Mouse (Mus musculus): Measurements from ENCODE around the gene Tmem89.

Gene Tmem89

DNA sequence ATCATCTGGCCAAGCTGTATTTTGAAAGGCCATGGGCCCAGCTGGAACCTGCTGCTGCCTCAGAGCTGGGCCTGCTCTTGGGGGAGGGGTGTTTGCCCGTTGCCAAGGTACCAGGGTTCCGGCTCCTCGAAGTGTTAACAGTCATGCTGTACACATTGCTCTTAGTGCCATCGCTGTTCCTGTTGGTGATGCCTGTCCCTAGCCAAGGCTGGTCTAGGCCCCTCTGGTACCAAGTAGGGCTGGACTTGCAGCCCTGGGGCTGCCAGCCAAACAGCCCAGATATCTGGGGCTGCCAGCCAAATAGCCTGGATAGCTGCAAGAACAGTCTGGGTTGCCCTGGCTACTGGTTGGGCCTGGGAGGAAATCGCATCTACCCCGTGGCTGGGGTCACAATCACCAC lies at the start of gene Tmem89:
TSS of gene Tmem89 (plus strand) at position 129 of the 400 bp plus-strand sequence.
- DNase-seq (ENCODE audit: low spot score in 2 of 2), result peak; percentile 68 to 69

GRCm38 (mm10) chr9:108912308-108912707 lies 2.1 kb upstream of the Tmem89 start:
- no peak for DNase-seq (ENCODE audit: low spot score in 2 of 2)

DNA sequence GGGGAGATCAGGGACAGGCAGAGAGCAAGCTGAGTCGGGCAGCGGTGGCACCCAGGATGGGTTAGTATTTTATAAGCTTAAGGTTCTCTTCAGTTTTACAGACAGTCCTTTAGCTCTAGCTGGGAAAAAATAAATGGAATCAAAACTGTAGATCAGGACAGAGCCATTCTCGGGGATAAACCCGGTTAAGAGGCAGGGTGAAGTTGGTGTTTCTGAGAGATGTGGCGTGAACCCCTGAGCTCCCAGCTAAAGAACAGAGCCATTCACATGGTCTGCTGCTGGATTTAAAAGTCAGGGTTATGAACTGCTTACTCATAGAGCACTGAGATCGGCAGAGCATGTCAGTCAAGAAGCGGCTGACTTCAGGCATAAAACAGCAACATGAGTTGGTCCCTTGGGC lies 1.3 kb upstream of the Tmem89 start:
- DNase-seq (ENCODE audit: low spot score in 2 of 2), result no peak

- peak; percentile 15 to 19 for DNase-seq (ENCODE audit: low spot score in 2 of 2)
Observed at GRCm38 (mm10) chr9:108913621-108914020, 798 bp upstream of the Tmem89 start.

DNA sequence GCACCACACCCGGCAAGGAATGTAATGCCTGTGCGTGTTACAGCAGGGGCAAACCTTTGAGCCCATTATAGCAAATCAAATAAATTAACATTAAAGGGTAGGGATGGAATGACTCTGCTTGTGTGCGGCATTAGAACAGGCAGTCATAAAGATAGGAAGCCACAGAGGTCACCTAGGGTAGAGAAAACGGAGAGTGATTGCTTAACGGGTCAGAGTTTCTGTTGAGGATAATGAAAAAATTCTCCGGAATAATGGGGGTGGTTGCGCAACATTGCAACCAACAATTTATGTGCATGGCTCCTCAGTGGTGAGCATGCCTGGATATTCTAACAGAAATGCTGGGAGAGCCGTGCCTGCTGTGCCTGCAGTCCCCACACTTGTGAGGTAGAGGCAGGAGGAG lies 11.5 kb downstream of the Tmem89 start:
- DNase-seq (ENCODE audit: low spot score in 2 of 2), result no peak

DNA sequence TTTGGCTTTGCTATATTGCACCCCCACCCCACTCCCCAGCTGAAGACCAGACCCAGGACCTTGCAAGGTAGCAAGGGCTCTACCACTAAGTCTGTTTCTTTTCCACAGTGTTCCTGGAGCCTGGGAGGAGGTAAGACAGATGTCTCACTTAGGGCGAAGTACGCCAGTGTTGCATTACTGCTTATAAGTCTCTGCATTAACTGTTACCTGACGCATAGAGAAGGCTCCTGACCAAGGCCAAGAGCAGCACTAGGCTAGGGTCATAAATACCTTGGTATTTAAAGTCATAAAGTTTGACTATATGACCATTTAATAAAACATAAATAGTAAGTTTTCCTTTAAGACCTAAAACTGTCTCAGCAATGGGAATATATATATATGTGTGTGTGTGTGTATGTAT lies 14.0 kb downstream of the Tmem89 start:
- no peak for DNase-seq (ENCODE audit: low spot score in 2 of 2)

- DNase-seq (ENCODE audit: low spot score in 2 of 2), result no peak
Observed at GRCm38 (mm10) chr9:108935991-108936390, 21.6 kb downstream of the Tmem89 start.

GRCm38 (mm10) chr9:108936418-108937364 lies 22.3 kb downstream of the Tmem89 start, which contains the start of gene Uqcrc1:
Gene Uqcrc1, plus strand, starts transcription at chr9:108936633.
- DNase-seq (ENCODE audit: low spot score in 2 of 2), result peak; percentile 88 to 93

DNA sequence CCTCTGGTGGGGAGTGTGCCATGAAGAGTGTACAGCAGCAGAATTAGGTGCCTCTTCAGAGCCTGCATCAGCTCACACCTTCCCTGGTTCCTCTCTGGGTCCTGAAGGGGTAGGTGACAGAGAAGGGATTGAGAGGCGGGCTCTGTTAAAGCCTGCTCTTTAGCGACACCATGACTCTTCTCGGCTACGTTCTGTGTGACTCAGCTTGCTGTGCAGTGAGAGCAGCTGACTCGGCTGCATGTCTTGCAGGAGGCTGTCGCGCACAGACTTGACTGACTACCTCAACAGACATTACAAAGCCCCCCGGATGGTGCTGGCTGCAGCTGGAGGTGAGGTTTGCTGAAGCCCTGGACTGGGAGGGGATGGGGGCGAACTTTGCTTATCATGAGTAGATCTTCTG lies 30.7 kb downstream of the Tmem89 start:
- DNase-seq (ENCODE audit: low spot score in 2 of 2), result no peak

DNA sequence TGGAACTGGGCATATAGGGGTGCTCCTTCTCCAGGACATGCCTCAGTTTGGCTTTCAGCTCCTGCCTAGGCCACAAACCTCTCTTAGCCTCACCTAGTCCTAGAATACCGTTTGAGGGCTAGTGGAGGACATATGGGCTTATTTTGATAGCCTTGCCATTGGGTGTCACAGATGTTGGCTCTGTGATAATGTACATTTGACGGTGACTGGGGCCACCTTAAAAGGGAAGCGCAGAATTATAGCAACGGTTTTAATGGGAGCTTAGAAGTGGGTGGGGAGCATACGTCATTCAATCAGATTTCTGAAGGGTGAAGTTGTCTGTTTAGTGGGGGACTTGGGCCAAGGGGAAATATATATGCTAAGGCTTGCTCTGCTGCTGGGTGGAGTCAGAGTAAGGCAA lies 31.2 kb downstream of the Tmem89 start:
- no peak for DNase-seq (ENCODE audit: low spot score in 2 of 2)

- peak; percentile 33 to 44 for DNase-seq (ENCODE audit: low spot score in 2 of 2)
Observed at GRCm38 (mm10) chr9:108949231-108949966, 35.0 kb downstream of the Tmem89 start.

DNA sequence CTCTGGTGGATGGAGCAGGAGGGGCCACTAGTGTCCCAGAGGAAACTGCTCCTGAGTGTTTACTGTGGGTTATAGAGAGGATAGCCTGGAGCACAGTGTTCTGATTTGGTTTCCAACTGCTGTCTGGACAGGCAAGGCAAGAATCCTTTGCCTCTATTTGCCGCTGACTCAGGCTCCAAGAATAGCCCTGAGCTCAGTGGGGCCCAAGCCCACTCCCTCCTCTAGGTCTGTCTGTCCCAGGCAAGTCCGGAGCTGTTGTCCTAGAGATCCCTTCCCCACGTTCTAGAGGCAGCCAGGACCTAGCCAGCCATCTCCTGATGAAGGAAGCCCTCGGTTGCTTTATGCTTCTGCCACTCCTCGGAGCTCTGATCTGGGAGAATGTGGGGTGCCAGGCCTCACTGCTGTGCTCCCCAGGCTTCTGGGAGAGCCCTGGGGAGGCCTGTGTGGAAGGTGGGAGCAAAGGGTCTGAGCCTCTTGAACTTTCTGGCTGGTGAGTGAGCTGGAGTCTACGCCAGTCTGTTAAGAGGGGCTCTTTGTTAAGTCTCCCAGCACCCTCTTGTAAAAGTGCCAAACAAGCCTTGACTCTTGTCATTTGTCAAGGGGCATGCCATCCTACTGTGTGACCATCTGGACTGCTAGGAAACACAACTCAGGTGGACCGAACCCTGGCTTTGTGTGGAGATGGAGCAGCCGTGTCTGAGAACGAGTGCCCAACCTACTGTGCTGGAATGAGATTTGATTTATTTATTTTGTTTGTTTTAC lies 35.7 kb downstream of the Tmem89 start:
- DNase-seq (ENCODE audit: low spot score in 2 of 2), result no peak

DNA sequence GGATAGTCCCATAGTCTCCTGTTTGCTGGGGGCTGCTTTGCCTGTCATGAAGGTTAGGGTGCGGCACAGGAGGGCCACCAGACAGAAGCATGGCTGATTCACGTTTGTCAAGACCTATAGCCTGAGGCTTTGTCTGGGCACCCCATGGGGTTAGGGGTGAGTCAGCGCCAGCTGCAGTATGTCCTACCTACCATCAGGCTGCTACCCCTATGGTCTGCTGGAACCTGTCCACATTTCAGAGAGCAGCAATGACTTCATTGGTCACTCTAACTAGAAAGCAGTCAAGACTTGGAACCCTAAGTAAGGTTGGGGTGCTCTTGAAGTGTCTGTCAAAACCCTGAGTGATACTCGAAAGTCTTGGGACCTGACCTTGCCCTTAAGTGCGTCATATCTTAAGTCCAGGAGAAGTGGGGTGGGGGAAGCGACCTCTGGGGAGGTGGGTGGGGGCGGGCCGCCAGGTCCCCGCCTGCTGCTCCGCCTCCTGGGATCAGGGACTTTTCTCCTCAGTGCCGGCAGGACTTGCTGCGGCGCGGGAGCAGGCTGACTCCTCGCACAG lies 38.7 kb downstream of the Tmem89 start, which contains the start of gene Col7a1:
TSS of gene Col7a1 (plus strand) at position 506 of the 556 bp plus-strand sequence.
- DNase-seq (ENCODE audit: low spot score in 2 of 2), result no peak

DNA sequence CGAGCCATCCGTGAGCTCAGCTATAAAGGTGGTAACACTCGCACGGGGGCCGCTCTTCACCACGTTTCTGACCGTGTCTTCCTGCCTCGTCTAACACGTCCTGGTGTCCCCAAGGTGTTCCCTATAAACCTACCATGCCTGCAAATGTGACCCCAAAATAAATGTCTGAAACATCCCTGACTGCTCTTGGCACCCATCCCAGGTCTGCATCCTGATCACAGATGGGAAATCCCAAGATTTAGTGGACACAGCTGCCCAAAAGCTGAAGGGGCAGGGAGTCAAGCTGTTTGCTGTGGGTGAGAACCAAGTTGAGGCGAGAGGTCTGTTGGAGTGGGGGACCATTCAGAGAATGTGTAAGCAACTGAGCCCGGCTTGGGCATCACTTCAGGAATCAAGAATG lies 40.8 kb downstream of the Tmem89 start:
- no peak for DNase-seq (ENCODE audit: low spot score in 2 of 2)

DNA sequence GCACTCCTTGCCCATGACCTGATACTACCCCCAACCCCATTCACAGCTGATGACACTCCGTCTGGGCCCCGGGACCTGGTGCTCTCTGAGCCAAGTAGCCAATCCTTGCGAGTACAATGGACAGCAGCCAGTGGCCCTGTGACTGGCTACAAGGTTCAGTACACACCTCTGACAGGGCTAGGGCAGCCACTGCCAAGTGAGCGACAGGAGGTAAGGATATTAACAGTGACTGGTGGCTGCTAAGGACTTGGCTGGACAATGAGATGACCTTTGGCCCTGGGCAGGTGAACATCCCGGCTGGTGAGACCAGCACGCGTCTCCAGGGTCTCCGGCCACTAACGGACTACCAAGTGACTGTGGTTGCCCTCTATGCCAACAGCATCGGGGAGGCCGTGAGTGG lies 41.4 kb downstream of the Tmem89 start:
- no peak for DNase-seq (ENCODE audit: low spot score in 2 of 2)

- DNase-seq (ENCODE audit: low spot score in 2 of 2), result no peak
Observed at GRCm38 (mm10) chr9:108963577-108963976, 49.2 kb downstream of the Tmem89 start.

- DNase-seq (ENCODE audit: low spot score in 2 of 2), result no peak
Observed at GRCm38 (mm10) chr9:108964338-108964737, 49.9 kb downstream of the Tmem89 start.

Data from heart, adult 9 months (tissue).